Mouse (Mus musculus): ENCODE measurements around the gene Gm43517.

The Gm43517 gene

GRCm38 (mm10) chr12:49401796-49402130 lies 16.8 kb downstream of the Gm43517 start:
- no peak for DNase-seq (ENCODE audit: low spot score in 2 of 2)

- DNase-seq (ENCODE audit: low spot score in 2 of 2), result no peak
These were observed 24.9 kb downstream of the Gm43517 start for GRCm38 (mm10) chr12:49409833-49410232.

GRCm38 (mm10) chr12:49417963-49418362 lies 33.0 kb downstream of the Gm43517 start:
- DNase-seq (ENCODE audit: low spot score in 2 of 2), result no peak

Data from frontal cortex, postnatal 14 days (tissue).